Mouse (Mus musculus): ENCODE measurements at regions not wholly inside any gene's neighbourhood (a gene's known extent, or its start where the extent isn't known, plus 50 kb on each side); places are given as distances from the start of the nearest gene placed in this dataset.
"Not testable (repeated sequence)": the region's sequence is repeated elsewhere in the genome, so short reads cannot be mapped to it uniquely, and the experiment has no call there.

DNA sequence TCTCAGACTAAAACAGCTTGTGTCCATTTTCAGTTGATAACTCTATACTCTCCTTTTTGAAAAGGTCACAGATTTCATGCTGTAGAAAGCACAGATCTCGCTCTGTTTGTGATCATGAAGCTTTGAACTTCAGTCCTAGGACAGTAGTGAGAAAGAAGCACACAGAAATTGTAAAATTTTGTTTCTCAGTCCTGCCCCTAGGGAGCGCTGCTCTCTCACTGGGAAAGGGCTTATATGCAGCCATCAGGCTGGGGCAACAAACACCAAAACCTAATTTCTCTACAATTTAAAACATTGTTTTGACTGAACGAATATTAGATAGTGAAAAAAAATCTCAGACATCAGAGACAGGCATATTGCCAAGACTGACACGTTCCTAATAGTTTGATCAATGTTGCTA lies 534.7 kb upstream of the Olfr1507 start:
- H3K36me3 ChIP-seq (ENCODE audit: control insufficient read depth, insufficient read depth, low read length); H3K4me3 ChIP-seq (ENCODE audit: extremely low read depth, insufficient read depth, insufficient read length); H3K4me1 ChIP-seq (ENCODE audit: control insufficient read depth, insufficient read depth, insufficient read length); H3K27ac ChIP-seq (ENCODE audit: insufficient read depth, low read length); H3K27me3 ChIP-seq (ENCODE audit: control insufficient read depth, insufficient read depth, low read length); DNase-seq (ENCODE audit: low read depth in 1 of 2, low spot score in 2 of 2): not testable (repeated sequence)
- WGBS: no CpG with 5 or more reads among the region's 4 CpGs

DNA sequence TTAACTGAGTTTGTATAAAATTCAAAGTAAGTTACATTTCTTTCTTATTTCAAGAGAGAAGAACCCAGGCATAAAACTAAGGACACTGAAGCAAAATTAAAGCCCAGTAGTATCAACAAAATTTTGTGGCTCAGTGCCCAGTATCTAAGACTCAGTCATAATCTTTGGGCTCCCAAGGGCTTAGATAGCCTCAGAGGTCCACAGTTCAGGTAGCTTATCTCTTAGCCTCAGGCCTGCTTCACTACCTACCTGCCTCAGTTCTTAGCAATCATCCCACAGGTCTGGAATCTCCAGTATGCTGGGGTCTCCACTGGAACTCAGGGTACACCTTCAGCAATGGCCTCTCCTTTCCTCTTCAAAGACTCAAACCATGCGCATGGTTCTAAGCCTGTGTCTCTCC lies 531.4 kb upstream of the Olfr1507 start:
- not testable (repeated sequence) for H3K27ac ChIP-seq (ENCODE audit: insufficient read depth, low read length); H3K36me3 ChIP-seq (ENCODE audit: control insufficient read depth, insufficient read depth, low read length); DNase-seq (ENCODE audit: low read depth in 1 of 2, low spot score in 2 of 2); H3K4me1 ChIP-seq (ENCODE audit: control insufficient read depth, insufficient read depth, insufficient read length); H3K27me3 ChIP-seq (ENCODE audit: control insufficient read depth, insufficient read depth, low read length); H3K4me3 ChIP-seq (ENCODE audit: extremely low read depth, insufficient read depth, insufficient read length)
- no CpG with 5 or more reads among the region's 1 CpGs for WGBS

DNA sequence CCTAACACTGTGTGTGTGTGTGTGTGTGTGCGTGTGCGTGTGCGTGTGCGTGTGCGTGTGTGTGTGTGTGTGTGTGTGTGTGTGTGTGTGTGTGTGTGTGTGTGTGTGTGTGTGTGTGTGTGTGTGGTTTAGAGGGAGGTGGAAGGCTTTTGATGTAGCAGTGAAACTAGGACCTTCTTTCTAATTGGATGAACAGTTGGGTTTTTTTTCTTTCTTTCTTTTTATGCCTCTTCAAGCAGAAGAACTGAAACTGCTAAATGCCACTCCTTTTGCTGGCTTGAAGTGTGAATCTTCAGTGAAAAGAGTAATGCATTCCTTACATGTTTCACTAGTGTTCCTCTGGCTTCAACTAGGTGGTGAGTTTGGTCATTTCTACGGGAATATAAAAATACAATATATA lies 524.6 kb upstream of the Olfr1507 start:
- H3K4me1 ChIP-seq (ENCODE audit: control insufficient read depth, insufficient read depth, insufficient read length); DNase-seq (ENCODE audit: low read depth in 1 of 2, low spot score in 2 of 2); H3K36me3 ChIP-seq (ENCODE audit: control insufficient read depth, insufficient read depth, low read length); H3K27ac ChIP-seq (ENCODE audit: insufficient read depth, low read length); H3K27me3 ChIP-seq (ENCODE audit: control insufficient read depth, insufficient read depth, low read length); H3K4me3 ChIP-seq (ENCODE audit: extremely low read depth, insufficient read depth, insufficient read length): not testable (repeated sequence)
- no CpG with 5 or more reads among the region's 6 CpGs for WGBS

DNA sequence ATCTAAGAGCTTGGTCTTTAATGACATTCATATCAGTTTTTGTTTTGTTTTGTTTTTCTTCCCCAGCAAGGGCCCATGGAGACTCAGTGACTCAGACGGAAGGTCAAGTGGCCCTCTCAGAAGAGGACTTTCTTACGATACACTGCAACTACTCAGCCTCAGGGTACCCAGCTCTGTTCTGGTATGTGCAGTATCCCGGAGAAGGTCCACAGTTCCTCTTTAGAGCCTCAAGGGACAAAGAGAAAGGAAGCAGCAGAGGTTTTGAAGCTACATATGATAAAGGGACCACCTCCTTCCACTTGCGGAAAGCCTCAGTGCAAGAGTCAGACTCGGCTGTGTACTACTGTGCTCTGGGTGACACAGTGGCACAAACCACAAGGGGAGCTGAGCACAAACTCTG lies 512.2 kb upstream of the Olfr1507 start:
- not testable (repeated sequence) for H3K27ac ChIP-seq (ENCODE audit: insufficient read depth, low read length); H3K4me1 ChIP-seq (ENCODE audit: control insufficient read depth, insufficient read depth, insufficient read length); H3K27me3 ChIP-seq (ENCODE audit: control insufficient read depth, insufficient read depth, low read length); DNase-seq (ENCODE audit: low read depth in 1 of 2, low spot score in 2 of 2); H3K4me3 ChIP-seq (ENCODE audit: extremely low read depth, insufficient read depth, insufficient read length); H3K36me3 ChIP-seq (ENCODE audit: control insufficient read depth, insufficient read depth, low read length)
- WGBS: no CpG with 5 or more reads among the region's 5 CpGs

DNA sequence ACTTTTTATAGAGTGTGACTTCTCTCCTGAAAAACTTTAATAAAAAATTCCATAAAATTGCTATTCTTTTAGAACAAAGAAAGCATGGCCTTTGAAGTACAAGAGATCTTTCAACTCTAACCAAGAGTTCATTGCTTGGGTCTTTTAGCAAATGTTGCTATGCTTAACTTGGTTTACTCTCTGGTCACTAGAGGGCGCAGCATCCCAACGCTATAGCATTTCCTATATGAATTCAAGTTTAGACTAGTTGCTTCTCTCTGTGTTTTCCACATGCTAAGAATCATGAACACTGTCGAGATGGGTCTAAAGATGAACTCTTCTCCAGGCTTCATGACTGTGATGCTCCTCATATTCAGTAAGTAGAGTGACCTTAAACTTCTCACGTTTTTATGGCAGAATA lies 511.8 kb upstream of the Olfr1507 start:
- not testable (repeated sequence) for H3K36me3 ChIP-seq (ENCODE audit: control insufficient read depth, insufficient read depth, low read length); H3K27ac ChIP-seq (ENCODE audit: insufficient read depth, low read length); H3K4me3 ChIP-seq (ENCODE audit: extremely low read depth, insufficient read depth, insufficient read length); H3K27me3 ChIP-seq (ENCODE audit: control insufficient read depth, insufficient read depth, low read length); H3K4me1 ChIP-seq (ENCODE audit: control insufficient read depth, insufficient read depth, insufficient read length); DNase-seq (ENCODE audit: low read depth in 1 of 2, low spot score in 2 of 2)
- WGBS: no CpG with 5 or more reads among the region's 4 CpGs

DNA sequence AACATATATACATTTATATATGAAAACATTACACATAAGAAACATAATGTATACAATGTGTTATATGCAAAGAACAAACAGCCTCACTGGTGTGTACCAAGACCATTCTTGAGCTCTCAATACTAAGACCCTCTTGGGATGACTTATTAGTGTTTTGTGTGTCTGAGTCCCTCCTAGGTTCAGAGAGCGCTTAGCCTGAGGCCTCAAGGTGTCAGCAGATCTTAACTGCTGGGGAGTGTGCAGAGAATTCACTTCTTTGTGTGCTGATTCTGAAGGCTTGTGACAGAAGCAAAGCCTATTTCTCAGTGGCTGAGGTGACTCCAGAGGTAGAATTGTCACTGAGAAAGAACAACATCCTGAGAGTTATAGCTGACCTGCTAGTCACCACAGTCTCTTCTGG lies 505.7 kb upstream of the Olfr1507 start:
- H3K4me1 ChIP-seq (ENCODE audit: control insufficient read depth, insufficient read depth, insufficient read length); H3K36me3 ChIP-seq (ENCODE audit: control insufficient read depth, insufficient read depth, low read length); H3K27me3 ChIP-seq (ENCODE audit: control insufficient read depth, insufficient read depth, low read length); H3K27ac ChIP-seq (ENCODE audit: insufficient read depth, low read length); DNase-seq (ENCODE audit: low read depth in 1 of 2, low spot score in 2 of 2); H3K4me3 ChIP-seq (ENCODE audit: extremely low read depth, insufficient read depth, insufficient read length): not testable (repeated sequence)
- 84% methylated on average over 1 of the region's 1 CpGs for WGBS

DNA sequence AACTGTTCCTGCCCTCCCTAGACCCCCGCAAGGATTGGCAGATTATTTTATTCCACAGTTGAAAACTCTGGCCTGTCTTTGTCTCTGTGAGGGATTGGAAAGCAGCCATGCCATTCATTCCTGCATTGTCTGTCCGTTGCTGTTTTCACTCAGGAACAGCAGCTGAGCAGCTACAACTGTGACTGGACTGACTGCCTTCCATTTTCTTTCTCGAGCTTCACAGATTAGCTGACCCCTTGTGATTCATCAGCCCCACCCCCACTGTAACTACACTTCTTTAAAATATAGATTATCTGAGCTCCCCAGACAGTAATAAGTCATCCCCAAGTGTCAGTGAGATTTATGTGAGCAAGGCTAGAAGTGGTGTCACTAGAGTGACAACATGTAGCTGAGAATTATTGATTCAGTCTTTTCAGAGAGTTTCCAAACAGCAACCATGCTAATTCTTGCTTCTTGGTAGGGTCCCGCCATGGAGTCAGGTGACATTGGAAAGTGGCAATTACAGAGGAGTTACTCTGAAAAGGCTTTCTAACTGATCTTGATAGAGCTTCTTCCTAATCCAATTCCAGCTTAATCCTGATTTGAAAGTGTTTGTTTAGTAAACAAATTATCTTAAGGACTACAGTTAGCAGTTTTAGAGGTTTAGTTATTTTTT lies 496.7 kb upstream of the Olfr1507 start:
- H3K27ac ChIP-seq (ENCODE audit: insufficient read depth, low read length); H3K4me3 ChIP-seq (ENCODE audit: extremely low read depth, insufficient read depth, insufficient read length); H3K27me3 ChIP-seq (ENCODE audit: control insufficient read depth, insufficient read depth, low read length); H3K4me1 ChIP-seq (ENCODE audit: control insufficient read depth, insufficient read depth, insufficient read length); DNase-seq (ENCODE audit: low read depth in 1 of 2, low spot score in 2 of 2); H3K36me3 ChIP-seq (ENCODE audit: control insufficient read depth, insufficient read depth, low read length): not testable (repeated sequence)
- 84% methylated on average over 1 of the region's 4 CpGs for WGBS

DNA sequence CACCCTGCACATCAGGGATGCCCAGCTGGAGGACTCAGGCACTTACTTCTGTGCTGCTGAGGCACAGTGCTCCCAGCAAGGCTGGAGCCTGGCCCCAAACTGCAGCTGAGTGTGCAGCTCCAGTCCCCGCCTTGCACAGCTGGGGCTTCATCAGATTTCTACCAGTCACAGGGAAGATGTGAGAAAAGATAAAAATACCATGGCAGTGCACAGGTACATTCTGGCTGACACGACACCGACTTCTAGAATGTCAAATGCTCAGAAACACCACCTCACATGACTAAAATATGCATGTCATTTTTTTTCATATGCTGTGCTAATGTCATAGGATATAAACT lies 495.7 kb upstream of the Olfr1507 start:
- not testable (repeated sequence) for H3K27ac ChIP-seq (ENCODE audit: insufficient read depth, low read length); H3K36me3 ChIP-seq (ENCODE audit: control insufficient read depth, insufficient read depth, low read length); DNase-seq (ENCODE audit: low read depth in 1 of 2, low spot score in 2 of 2); H3K27me3 ChIP-seq (ENCODE audit: control insufficient read depth, insufficient read depth, low read length); H3K4me3 ChIP-seq (ENCODE audit: extremely low read depth, insufficient read depth, insufficient read length); H3K4me1 ChIP-seq (ENCODE audit: control insufficient read depth, insufficient read depth, insufficient read length)
- no CpG with 5 or more reads among the region's 3 CpGs for WGBS

DNA sequence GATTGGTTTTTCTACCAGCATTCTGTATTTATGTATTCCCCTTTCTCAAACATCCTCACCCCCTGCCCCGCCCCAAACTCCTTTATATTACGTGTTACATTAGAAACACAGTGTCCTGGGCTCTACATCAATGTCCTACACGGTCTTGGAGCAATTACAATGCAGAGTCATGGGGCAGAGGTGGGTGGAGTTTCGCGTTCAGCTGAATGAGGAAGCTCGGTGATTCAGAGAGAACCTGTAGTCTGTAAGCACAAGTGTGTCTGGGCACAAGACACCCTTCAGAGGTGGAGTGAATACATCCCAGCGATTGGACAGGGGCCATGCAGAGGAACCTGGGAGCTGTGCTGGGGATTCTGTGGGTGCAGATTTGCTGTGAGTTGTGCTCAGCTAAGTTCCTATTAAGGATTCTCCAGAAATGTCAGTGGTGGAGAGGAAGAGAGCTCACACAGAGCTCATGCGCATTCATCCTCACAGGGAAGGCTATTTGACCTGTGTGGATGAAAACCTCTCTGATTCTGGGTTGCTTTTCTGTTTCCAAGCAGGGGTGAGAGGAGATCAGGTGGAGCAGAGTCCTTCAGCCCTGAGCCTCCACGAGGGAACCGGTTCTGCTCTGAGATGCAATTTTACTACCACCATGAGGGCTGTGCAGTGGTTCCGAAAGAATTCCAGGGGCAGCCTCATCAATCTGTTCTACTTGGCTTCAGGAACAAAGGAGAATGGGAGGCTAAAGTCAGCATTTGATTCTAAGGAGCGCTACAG lies 495.2 kb upstream of the Olfr1507 start:
- H3K27me3 ChIP-seq (ENCODE audit: control insufficient read depth, insufficient read depth, low read length); H3K27ac ChIP-seq (ENCODE audit: insufficient read depth, low read length); H3K36me3 ChIP-seq (ENCODE audit: control insufficient read depth, insufficient read depth, low read length); H3K4me1 ChIP-seq (ENCODE audit: control insufficient read depth, insufficient read depth, insufficient read length); H3K4me3 ChIP-seq (ENCODE audit: extremely low read depth, insufficient read depth, insufficient read length); DNase-seq (ENCODE audit: low read depth in 1 of 2, low spot score in 2 of 2): not testable (repeated sequence)
- no CpG with 5 or more reads among the region's 12 CpGs for WGBS

DNA sequence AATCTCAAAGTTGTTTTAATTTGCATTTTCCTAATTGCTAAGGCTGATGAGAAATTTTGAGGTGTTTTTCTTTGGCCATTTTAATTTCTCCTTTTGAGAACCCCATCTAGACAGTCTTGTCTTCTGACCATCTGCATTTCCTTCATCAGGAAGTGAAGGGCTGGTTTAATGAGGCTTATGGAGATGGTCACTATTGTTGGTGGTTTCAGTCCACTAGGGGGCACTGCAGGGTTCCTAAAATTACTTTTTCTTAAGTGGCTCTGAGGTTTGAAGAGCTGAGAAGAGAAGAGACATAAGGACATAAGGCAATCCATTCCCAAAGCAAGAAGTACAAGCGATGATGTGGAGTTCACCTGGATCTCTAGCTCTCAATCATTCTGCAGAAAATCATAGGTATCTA lies 494.4 kb upstream of the Olfr1507 start:
- not testable (repeated sequence) for H3K4me1 ChIP-seq (ENCODE audit: control insufficient read depth, insufficient read depth, insufficient read length); H3K36me3 ChIP-seq (ENCODE audit: control insufficient read depth, insufficient read depth, low read length); H3K27ac ChIP-seq (ENCODE audit: insufficient read depth, low read length); H3K4me3 ChIP-seq (ENCODE audit: extremely low read depth, insufficient read depth, insufficient read length); H3K27me3 ChIP-seq (ENCODE audit: control insufficient read depth, insufficient read depth, low read length); DNase-seq (ENCODE audit: low read depth in 1 of 2, low spot score in 2 of 2)
- WGBS: 73% methylated on average over 1 of the region's 1 CpGs

DNA sequence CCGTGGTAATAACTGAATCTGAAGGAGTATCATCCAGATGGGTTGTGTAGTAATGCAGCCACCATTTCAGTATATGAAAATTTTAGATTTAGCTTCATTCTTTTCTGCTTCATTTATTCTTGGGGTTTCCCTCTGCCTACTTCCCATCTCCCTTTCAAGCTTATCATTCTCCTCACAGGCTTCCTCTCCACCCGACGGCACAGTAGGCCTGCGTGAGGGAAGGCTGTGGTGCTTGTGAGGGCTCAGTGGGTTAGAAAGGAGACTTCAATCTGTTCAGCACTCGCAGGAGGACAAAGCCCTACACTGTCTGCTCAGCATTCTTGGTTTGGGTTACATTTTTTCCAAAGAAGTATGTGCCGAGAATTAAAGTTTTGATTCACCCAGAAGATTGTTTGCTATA lies 493.0 kb upstream of the Olfr1507 start:
- DNase-seq (ENCODE audit: low read depth in 1 of 2, low spot score in 2 of 2); H3K27ac ChIP-seq (ENCODE audit: insufficient read depth, low read length); H3K27me3 ChIP-seq (ENCODE audit: control insufficient read depth, insufficient read depth, low read length); H3K4me1 ChIP-seq (ENCODE audit: control insufficient read depth, insufficient read depth, insufficient read length); H3K4me3 ChIP-seq (ENCODE audit: extremely low read depth, insufficient read depth, insufficient read length); H3K36me3 ChIP-seq (ENCODE audit: control insufficient read depth, insufficient read depth, low read length): not testable (repeated sequence)
- whole genome bisulfite sequencing: no CpG with 5 or more reads among the region's 6 CpGs

Data from spleen, adult 2 months (tissue).